Mouse (Mus musculus) ES-Bruce4 (cell line): ENCODE data around the gene Arhgap9.

Experiments used
- CTCF ChIP-seq: IDR thresholded peaks from one replicate; pipeline ENCODE4 v1.8.1; 2011; ENCODE audit warnings: low read depth, low read length
- EP300 ChIP-seq: IDR thresholded peaks from 2 replicates; pipeline ENCODE4 v1.6.1; 2011; ENCODE audit warnings: low read depth, low read length; ENCODE audit not compliant: insufficient read depth
- POLR2A ChIP-seq: IDR thresholded peaks from one replicate; pipeline ENCODE4 v1.8.1; 2011; ENCODE audit warnings: low read length; ENCODE audit not compliant: insufficient read depth

- TF ChIP-seq POLR2A (no peak), CTCF (no peak), EP300 (no peak)
Observed at GRCm38 (mm10) chr10:127371023-127371422, 49.3 kb downstream of the Arhgap9 start.
